Mouse (Mus musculus) embryonic facial prominence, embryonic 12.5 days (tissue): ENCODE data around the gene Socs7. TPM values are rescaled to one million over a fixed set of nuclear protein-coding genes. Genes with fewer than 3 reads are reported as not detected.
A peak's percentile ranks its signal among the peaks of the same experiment; 100 is the strongest.

ENCODE experiments used
- ATAC-seq: fragments of 200-750 bp; cut with Nextera tagmentation; 2 replicates; pipeline ENCODE4 v1.8.0; 2017; ENCODE audit not compliant: insufficient number of reproducible peaks, insufficient read depth, low FRiP score, low TSS enrichment
- H3K27ac ChIP-seq: fragments of 300-500 bp; sonication (generic); 2 replicates; pipeline ENCODE4 v1.5.1; 2016; ENCODE audit warnings: mild to moderate bottlenecking
- H3K27me3 ChIP-seq: fragments of 300-500 bp; sonication (generic); 2 replicates; pipeline ENCODE4 v1.6.1; 2016; ENCODE audit warnings: mild to moderate bottlenecking, moderate library complexity
- H3K36me3 ChIP-seq: fragments of 300-500 bp; sonication (generic); 2 replicates; pipeline ENCODE4 v1.6.1; 2016; ENCODE audit warnings: mild to moderate bottlenecking
- H3K4me1 ChIP-seq: fragments of 300-500 bp; sonication (generic); 2 replicates; pipeline ENCODE4 v1.6.1; 2016
- H3K4me2 ChIP-seq: fragments of 300-500 bp; sonication (generic); replicated peaks from 2 replicates; pipeline ENCODE4 v1.6.1; 2016; ENCODE audit warnings: mild to moderate bottlenecking, moderate library complexity
- H3K4me3 ChIP-seq: fragments of 300-500 bp; sonication (generic); 2 replicates; pipeline ENCODE4 v1.5.1; 2016; ENCODE audit warnings: mild to moderate bottlenecking
- H3K9ac ChIP-seq: fragments of 300-500 bp; sonication (generic); 2 replicates; pipeline ENCODE4 v1.6.1; 2016; ENCODE audit warnings: mild to moderate bottlenecking, moderate library complexity
- H3K9me3 ChIP-seq: fragments of 300-500 bp; sonication (generic); 2 replicates; pipeline ENCODE4 v1.6.1; 2016; ENCODE audit warnings: mild to moderate bottlenecking, moderate library complexity
- WGBS: fragments of 180-500 bp; shearing (Covaris S2); methylation state at CpG from one replicate; pipeline ENCODE4 v1.1.7; 2016; 5-methylcytosine and 5-hydroxymethylcytosine counted together
- polyA plus RNA-seq: library from polyadenylated mRNA; unstranded; fragments of >200 nt; fragmentation: Nextera tagmentation; extraction: Ambion mirVana; gene quantifications from 2 replicates; pipeline ENCODE4 v1.2.1, GENCODE M21; 2016

The Socs7 gene
- polyA plus RNA-seq, 1 experiment from 2014 or later: 6.1 TPM

- no peak for ATAC-seq
These were observed 1.3 kb downstream of the Socs7 start for GRCm38 (mm10) chr11:97363644-97363995.

GRCm38 (mm10) chr11:97365556-97365955 lies 3.2 kb downstream of the Socs7 start:
- no peak overlapping the region for H3K4me3 ChIP-seq
- H3K36me3 ChIP-seq: no peaks in the 10 kb centered on the region
- ATAC-seq: no peak
- peak overlapping the region; percentile 29; the same call in 1 of the 2 replicates for H3K9ac ChIP-seq
- no peaks in the 10 kb centered on the region for H3K27me3 ChIP-seq
- H3K9me3 ChIP-seq: no peaks in the 10 kb centered on the region
- no peak overlapping the region for H3K27ac ChIP-seq
- H3K4me2 ChIP-seq: 0 out of 2 replicates have a peak overlapping the region, but pooled peaks have one; percentile 90
- peaks cover 25% of the 10 kb centered on the region for H3K4me1 ChIP-seq
- 69% methylated on average over 1 of the region's 1 CpGs for WGBS

More at GRCm38 (mm10) chr11:97363644-97363995, 1.3 kb downstream of the Socs7 start:
- H3K36me3 ChIP-seq: no peaks in the 10 kb centered on the region
- peak overlapping the region; percentile 90 for H3K4me2 ChIP-seq
- under 1% methylated on average over 7 of the region's 7 CpGs for WGBS
- peak overlapping the region; percentile 99 for H3K4me3 ChIP-seq
- H3K9me3 ChIP-seq: no peaks in the 10 kb centered on the region
- no peak overlapping the region for H3K27ac ChIP-seq
- peak overlapping the region; percentile 99 for H3K9ac ChIP-seq
- H3K4me1 ChIP-seq: peaks cover 25% of the 10 kb centered on the region
- no peaks in the 10 kb centered on the region for H3K27me3 ChIP-seq

GRCm38 (mm10) chr11:97368501-97368900 lies 6.2 kb downstream of the Socs7 start:
- Histone ChIP-seq H3K4me2 (no peak overlapping the region), H3K9me3 (no peaks in the 10 kb centered on the region), H3K27ac (no peak overlapping the region), H3K36me3 (no peaks in the 10 kb centered on the region), H3K27me3 (no peaks in the 10 kb centered on the region), H3K4me3 (no peak overlapping the region), H3K9ac (no peak overlapping the region), H3K4me1 (peaks cover 26% of the 10 kb centered on the region)
- ATAC-seq: no peak
- 86% methylated on average over 5 of the region's 5 CpGs for WGBS

- Histone ChIP-seq H3K9ac (no peak overlapping the region), H3K4me3 (no peak overlapping the region), H3K27ac (no peak overlapping the region), H3K9me3 (no peaks in the 10 kb centered on the region), H3K4me2 (no peak overlapping the region), H3K4me1 (peaks cover 6% of the 10 kb centered on the region), H3K36me3 (peaks cover 11% of the 10 kb centered on the region), H3K27me3 (no peaks in the 10 kb centered on the region)
- WGBS: 89% methylated on average over 7 of the region's 7 CpGs
- ATAC-seq: no peak
These were observed 8.2 kb downstream of the Socs7 start for GRCm38 (mm10) chr11:97370329-97371091.

- Histone ChIP-seq H3K9ac (no peak overlapping the region), H3K27me3 (no peaks in the 10 kb centered on the region), H3K4me3 (no peak overlapping the region), H3K27ac (no peak overlapping the region), H3K9me3 (no peaks in the 10 kb centered on the region), H3K36me3 (peaks cover 25% of the 10 kb centered on the region), H3K4me2 (no peak overlapping the region), H3K4me1 (0 out of 2 replicates have a peak, but pooled peaks cover 3% of the 10 kb centered on the region)
- WGBS: 84% methylated on average over 6 of the region's 6 CpGs
- no peak for ATAC-seq
These were observed 10.0 kb downstream of the Socs7 start for GRCm38 (mm10) chr11:97372159-97372864.

GRCm38 (mm10) chr11:97373402-97373801 lies 11.1 kb downstream of the Socs7 start:
- Histone ChIP-seq H3K4me2 (no peak overlapping the region), H3K4me1 (0 out of 2 replicates have a peak, but pooled peaks cover 3% of the 10 kb centered on the region), H3K4me3 (no peak overlapping the region), H3K9me3 (no peaks in the 10 kb centered on the region), H3K27ac (no peak overlapping the region), H3K27me3 (no peaks in the 10 kb centered on the region), H3K9ac (no peak overlapping the region), H3K36me3 (peaks cover 36% of the 10 kb centered on the region)
- WGBS: 91% methylated on average over 2 of the region's 2 CpGs
- ATAC-seq: no peak

- no peak for ATAC-seq
- H3K4me2 ChIP-seq: no peak overlapping the region
- WGBS: 74% methylated on average over 3 of the region's 3 CpGs
- peaks cover 55% of the 10 kb centered on the region for H3K36me3 ChIP-seq
- no peaks in the 10 kb centered on the region for H3K4me1 ChIP-seq
- no peak overlapping the region for H3K27ac ChIP-seq
- H3K9ac ChIP-seq: no peak overlapping the region
- no peaks in the 10 kb centered on the region for H3K9me3 ChIP-seq
- no peaks in the 10 kb centered on the region for H3K27me3 ChIP-seq
- H3K4me3 ChIP-seq: no peak overlapping the region
These were observed 17.7 kb downstream of the Socs7 start for GRCm38 (mm10) chr11:97380036-97380435.

GRCm38 (mm10) chr11:97383017-97383416 lies 20.7 kb downstream of the Socs7 start:
- H3K9me3 ChIP-seq: no peaks in the 10 kb centered on the region
- 96% methylated on average over 2 of the region's 2 CpGs for WGBS
- H3K4me2 ChIP-seq: no peak overlapping the region
- H3K36me3 ChIP-seq: peaks cover 39% of the 10 kb centered on the region
- H3K9ac ChIP-seq: no peak overlapping the region
- no peak overlapping the region for H3K4me3 ChIP-seq
- no peak overlapping the region for H3K27ac ChIP-seq
- no peaks in the 10 kb centered on the region for H3K27me3 ChIP-seq
- no peak for ATAC-seq
- H3K4me1 ChIP-seq: no peaks in the 10 kb centered on the region

GRCm38 (mm10) chr11:97383764-97384163 lies 21.4 kb downstream of the Socs7 start:
- Histone ChIP-seq H3K4me2 (no peak overlapping the region), H3K27ac (no peak overlapping the region), H3K9me3 (no peaks in the 10 kb centered on the region), H3K4me3 (no peak overlapping the region), H3K36me3 (peaks cover 38% of the 10 kb centered on the region), H3K27me3 (no peaks in the 10 kb centered on the region), H3K9ac (no peak overlapping the region), H3K4me1 (no peaks in the 10 kb centered on the region)
- no peak for ATAC-seq
- whole genome bisulfite sequencing: 79% methylated on average over 2 of the region's 2 CpGs

- H3K36me3 ChIP-seq: peaks cover 59% of the 10 kb centered on the region
- 95% methylated on average over 2 of the region's 2 CpGs for WGBS
- no peak for ATAC-seq
These were observed 25.5 kb downstream of the Socs7 start for GRCm38 (mm10) chr11:97387811-97388210.

GRCm38 (mm10) chr11:97389127-97389526 lies 26.8 kb downstream of the Socs7 start:
- no peaks in the 10 kb centered on the region for H3K27me3 ChIP-seq
- H3K9me3 ChIP-seq: no peaks in the 10 kb centered on the region
- H3K9ac ChIP-seq: no peak overlapping the region
- H3K27ac ChIP-seq: no peak overlapping the region
- H3K36me3 ChIP-seq: peaks cover 62% of the 10 kb centered on the region
- no peak overlapping the region for H3K4me2 ChIP-seq
- H3K4me3 ChIP-seq: no peak overlapping the region
- WGBS: 90% methylated on average over 8 of the region's 8 CpGs
- ATAC-seq: no peak
- no peaks in the 10 kb centered on the region for H3K4me1 ChIP-seq

More at GRCm38 (mm10) chr11:97387811-97388210, 25.5 kb downstream of the Socs7 start:
- Histone ChIP-seq H3K27ac (no peak overlapping the region), H3K4me1 (no peaks in the 10 kb centered on the region), H3K9me3 (no peaks in the 10 kb centered on the region), H3K4me2 (no peak overlapping the region), H3K9ac (no peak overlapping the region), H3K4me3 (no peak overlapping the region), H3K27me3 (no peaks in the 10 kb centered on the region)

GRCm38 (mm10) chr11:97393658-97394057 lies 31.3 kb downstream of the Socs7 start:
- Histone ChIP-seq H3K27ac (no peak overlapping the region), H3K4me3 (no peak overlapping the region), H3K4me1 (no peaks in the 10 kb centered on the region), H3K9me3 (no peaks in the 10 kb centered on the region), H3K27me3 (no peaks in the 10 kb centered on the region), H3K4me2 (no peak overlapping the region), H3K36me3 (peaks cover 78% of the 10 kb centered on the region), H3K9ac (no peak overlapping the region)
- WGBS: 72% methylated on average over 11 of the region's 11 CpGs
- ATAC-seq: no peak
